Mouse (Mus musculus): ENCODE data around the gene Mup10. TPM values are rescaled to one million over a fixed set of nuclear protein-coding genes. Genes with fewer than 3 reads are reported as not detected.

The Mup10 gene
- polyA plus RNA-seq (2012; rRNA removed), result not detected in 2 replicates

GRCm38 (mm10) chr4:60582099-60582498, at the start of gene Mup10:
TSS of gene Mup10 (minus strand) at chr4:60582199.

Other genes with a start within 250 kb of the Mup10 start
- gene Mup9, start 160.2 kb downstream of the Mup10 start, polyA plus RNA-seq (2012; rRNA removed), result not detected in 2 replicates
- gene Mup1, start 80.2 kb downstream of the Mup10 start, polyA plus RNA-seq (2012; rRNA removed), result not detected in 2 replicates
- not detected in 2 replicates for gene Mup11, start 80.2 kb upstream of the Mup10 start, polyA plus RNA-seq (2012; rRNA removed)
- gene Mup12, start 159.1 kb upstream of the Mup10 start, polyA plus RNA-seq (2012; rRNA removed), result not detected in 2 replicates
- not detected in 2 replicates for gene Mup22, start 239.3 kb upstream of the Mup10 start, polyA plus RNA-seq (2012; rRNA removed)

Data from stomach, adult 2 months (tissue).